Mouse (Mus musculus): ENCODE results near the gene P2rx3.

P2rx3 gene

GRCm38 (mm10) chr2:85043623-85044022, 6.4 kb upstream of the P2rx3 start:
- DNase-seq (ENCODE audit: low spot score in 2 of 2): no peak

DNA sequence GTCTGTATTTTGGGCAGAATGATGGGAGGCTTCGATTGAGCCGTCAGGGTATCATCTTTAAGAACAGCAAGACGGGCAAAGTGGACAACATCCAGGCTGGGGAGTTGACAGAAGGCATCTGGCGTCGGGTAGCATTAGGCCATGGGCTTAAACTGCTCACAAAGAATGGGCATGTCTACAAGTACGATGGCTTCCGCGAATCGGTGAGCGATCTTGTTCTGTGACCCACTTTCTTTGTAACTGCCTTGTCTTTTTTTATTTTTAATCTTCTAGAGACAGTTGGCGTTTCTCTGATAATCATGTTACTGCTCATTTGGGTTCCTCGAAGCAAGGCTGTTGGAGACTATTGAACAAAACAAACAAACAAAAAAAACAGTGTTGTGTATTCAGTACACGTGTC, 1.1 kb upstream of the P2rx3 start:
- no peak for DNase-seq (ENCODE audit: low spot score in 2 of 2)

DNA sequence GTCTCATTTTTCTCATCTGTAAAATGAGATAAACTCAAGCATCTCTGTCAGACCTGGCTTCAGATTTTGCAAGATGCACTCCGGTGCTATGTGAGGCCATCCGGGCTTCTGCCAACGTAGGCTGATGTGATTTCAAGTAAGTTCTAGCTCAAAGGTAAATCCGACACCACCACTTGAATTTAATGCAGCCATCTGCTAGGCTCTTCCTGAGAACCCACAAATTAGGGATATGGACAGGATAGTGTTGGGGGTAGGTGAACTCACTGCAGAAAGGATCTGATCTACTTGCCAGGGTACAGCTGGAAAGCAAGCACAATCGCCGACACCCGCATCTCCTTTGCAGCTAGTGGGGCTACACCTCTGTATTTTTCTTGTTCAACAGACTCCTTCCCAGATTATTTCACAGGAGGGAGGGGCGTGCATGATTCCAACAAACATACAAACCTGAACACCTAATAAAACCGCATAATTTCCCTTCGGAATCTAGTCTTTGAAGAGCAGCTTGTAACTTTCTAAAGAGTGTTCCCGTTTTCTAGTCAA, 685 bp downstream of the P2rx3 start:
- no peak for DNase-seq (ENCODE audit: low spot score in 2 of 2)

- no peak for DNase-seq (ENCODE audit: low spot score in 2 of 2)
These were observed 3.1 kb downstream of the P2rx3 start for GRCm38 (mm10) chr2:85034169-85034568.

DNA sequence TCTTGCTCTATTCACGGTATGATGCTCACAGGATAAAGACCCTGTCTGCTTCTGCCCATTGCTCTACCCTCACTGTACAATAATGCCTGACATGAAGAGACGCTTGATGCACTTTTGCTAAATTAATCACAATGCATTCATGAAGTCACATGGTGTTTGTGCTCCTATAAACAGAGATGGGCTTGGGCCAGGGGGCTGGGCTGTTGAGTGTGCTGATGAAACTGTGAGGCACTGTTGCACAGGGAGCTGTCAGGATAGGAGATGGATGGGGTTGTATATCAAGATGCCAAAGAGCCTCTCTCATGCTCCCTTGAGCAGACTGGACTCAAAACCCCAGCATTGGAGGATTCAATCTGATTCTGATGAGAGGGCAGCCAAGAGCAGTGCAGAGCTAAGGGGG, 4.1 kb downstream of the P2rx3 start:
- DNase-seq (ENCODE audit: low spot score in 2 of 2): no peak

- DNase-seq (ENCODE audit: low spot score in 2 of 2): no peak
These were observed 6.3 kb downstream of the P2rx3 start for GRCm38 (mm10) chr2:85030989-85031388.

DNA sequence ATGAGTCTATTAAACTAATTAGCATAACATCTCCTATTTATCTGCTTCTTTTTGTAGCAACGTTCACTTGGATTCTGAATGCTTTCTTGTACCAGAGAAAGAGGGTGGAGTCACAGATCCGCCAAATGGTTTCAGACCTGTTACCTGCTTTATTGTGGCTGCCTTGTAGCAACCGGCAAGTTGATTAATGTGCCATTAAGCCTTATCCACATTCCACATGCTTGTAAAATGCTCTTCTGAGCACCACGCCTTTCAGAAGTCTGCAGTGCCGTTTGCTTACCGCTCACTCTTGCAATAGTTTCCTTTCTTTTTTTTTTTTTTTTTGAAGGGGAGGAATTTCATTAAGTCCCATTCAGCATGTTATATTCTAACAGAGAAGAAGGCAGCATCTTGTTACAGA, 7.4 kb downstream of the P2rx3 start:
- no peak for DNase-seq (ENCODE audit: low spot score in 2 of 2)

DNA sequence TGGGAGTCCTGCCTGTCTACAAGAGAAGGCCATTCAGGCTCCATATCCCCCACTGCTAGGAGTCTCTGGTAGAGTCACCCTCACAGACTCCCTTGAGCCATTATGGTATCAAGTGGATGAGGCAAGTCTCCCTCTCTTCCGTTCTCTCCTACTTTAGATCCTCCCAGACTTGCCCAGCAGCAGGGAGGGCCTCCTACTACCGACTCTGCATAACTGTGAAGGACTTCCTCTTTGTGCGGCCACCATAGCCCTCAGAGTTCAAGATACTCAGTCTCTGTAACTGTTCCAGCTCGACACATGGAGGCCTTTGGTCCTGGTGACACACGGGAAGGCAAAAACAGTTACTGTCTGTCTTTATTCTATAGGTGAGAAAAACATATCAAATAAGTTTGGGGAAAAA, 10.0 kb downstream of the P2rx3 start:
- no peak for DNase-seq (ENCODE audit: low spot score in 2 of 2)

DNA sequence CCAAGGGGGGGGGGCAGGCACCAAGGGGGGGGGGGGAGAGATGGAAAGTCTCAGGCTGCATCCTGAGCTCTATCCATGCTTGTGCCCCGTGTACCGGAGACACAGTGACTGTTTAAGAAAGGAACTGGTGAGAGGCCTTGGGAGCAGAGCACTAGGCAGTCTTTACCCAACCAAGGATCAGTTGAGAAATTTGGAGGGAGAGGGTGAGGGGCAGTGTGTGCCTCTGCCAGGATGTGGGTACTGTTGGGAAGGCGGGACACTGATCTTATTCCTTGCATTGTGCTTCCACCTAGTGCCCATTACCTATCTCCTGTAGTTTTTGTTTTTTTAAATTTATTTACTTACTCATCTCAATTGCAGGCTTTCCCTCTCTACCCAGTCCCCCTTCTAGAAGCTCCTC, 11.1 kb downstream of the P2rx3 start:
- DNase-seq (ENCODE audit: low spot score in 2 of 2): no peak

- no peak for DNase-seq (ENCODE audit: low spot score in 2 of 2)
These were observed 15.2 kb downstream of the P2rx3 start for GRCm38 (mm10) chr2:85022043-85022442.

DNA sequence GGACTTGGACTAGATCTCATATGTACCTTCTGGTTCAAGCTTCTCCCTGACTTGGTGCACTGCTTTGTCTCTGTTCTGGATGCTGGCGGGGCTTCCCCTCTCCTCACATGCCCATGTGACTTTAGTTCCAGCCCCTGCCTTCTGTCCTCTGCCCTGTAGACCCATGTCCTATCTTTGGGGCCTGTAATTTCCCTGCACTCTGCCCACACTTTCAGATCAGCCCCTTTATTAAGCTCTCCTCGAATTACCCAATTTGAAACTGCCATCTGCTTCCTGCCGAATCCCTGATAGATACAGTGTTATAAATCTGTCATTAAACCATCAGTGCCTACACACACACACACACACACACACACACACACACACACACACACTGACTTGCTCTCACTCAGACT, 22.7 kb downstream of the P2rx3 start:
- no peak for DNase-seq (ENCODE audit: low spot score in 2 of 2)

GRCm38 (mm10) chr2:85013826-85014587, 23.3 kb downstream of the P2rx3 start:
- no peak for DNase-seq (ENCODE audit: low spot score in 2 of 2)

DNA sequence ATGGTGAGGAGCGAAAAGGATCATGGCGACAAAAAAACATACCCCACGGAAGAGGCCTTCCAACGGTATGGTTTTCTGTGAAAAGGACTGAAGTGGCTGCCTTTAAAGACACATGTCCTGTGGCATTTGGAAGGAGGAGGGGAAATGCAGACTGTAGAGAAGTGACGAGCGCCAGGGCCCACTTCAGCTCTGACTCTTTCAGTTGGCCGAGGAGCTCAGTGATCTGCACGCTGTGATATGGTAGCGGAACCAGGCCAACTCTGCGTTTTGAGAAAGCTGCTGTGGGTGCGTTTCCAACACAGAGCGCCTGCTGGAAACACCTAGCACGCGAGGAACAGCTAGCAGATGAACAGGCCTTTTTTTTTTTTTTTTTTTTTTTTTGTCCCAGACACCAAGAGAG, 24.6 kb downstream of the P2rx3 start:
- no peak for DNase-seq (ENCODE audit: low spot score in 2 of 2)

GRCm38 (mm10) chr2:85011906-85012604, 25.2 kb downstream of the P2rx3 start:
- DNase-seq (ENCODE audit: low spot score in 2 of 2): no peak

DNA sequence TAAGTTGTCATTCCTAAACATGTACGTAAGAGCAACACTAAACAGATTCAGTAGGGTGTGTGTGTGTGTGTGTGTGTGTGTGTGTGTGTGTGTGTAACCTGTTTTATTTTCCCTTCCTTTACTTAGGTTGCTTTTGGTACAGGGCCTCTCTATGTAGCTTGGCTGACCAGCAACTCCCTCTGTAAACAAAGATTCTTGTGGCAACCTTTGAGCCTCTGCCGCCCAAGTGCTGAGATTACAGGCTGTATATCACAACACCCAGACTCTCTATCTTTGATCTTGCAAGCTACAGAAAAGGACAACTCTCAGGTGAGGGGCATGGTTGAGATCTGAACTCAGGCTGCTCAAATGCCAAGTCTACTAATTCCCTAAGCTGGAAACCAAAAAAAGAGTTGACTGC, 28.1 kb downstream of the P2rx3 start:
- no peak for DNase-seq (ENCODE audit: low spot score in 2 of 2)

DNA sequence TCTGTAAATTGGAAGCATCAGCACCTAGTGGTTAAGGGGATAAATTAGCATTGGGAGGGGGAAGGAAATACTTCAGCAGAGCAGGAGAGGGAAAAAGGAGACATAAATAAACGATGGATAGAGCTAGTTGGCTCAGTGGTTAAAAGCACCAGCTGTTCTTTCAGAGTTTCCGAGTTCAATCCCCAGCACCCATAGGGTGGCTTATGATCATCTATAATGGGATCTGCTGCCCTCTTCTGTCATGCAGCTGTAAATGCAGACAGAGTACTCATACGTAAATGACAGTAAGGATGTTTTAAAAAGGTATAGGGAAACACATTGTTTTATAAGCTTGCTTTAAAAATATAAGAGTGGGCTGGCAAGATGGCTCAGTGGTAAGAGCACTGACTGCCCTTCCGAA, 29.5 kb downstream of the P2rx3 start:
- no peak for DNase-seq (ENCODE audit: low spot score in 2 of 2)

DNA sequence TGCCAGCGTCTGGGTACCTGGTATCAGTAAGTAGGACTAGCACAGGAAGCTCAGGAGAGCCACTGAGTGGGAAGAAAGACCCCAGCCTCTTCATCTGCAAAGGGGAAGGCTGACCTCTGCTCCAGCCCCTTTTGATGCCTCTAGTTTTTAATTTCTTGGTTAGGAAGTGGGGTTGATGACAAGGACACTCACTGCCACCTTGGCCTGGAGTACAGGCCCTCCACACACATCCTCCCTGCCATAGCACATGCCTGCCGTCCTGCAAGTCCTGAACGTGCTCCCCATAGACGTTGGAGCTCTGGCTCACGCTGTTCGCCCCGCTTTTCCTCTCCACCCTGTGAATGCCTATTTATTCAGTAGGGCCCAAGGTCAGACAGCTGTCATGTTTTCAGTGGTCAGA, 30.7 kb downstream of the P2rx3 start:
- DNase-seq (ENCODE audit: low spot score in 2 of 2): no peak

GRCm38 (mm10) chr2:85004341-85004740, 32.9 kb downstream of the P2rx3 start:
- no peak for DNase-seq (ENCODE audit: low spot score in 2 of 2)

DNA sequence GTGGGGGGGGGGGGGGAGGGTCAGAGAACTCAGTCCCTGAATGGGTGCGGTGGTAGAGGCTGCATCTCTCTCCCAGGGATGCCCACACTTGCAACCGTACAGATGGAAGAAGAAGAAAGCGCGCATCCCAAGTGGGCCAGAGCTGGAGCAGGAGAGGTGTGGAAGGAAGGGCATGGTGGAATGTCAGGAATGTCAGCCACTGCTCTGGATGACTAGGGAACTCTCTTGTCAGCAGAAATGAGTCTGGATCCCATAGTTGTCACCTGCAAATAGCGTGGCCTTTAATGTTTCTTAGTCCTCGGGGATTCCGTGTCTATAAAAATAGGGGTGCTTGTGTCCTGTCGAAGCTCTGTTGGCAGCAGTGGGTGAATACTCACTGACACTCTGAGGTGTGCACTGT, 34.7 kb downstream of the P2rx3 start:
- no peak for DNase-seq (ENCODE audit: low spot score in 2 of 2)

DNA sequence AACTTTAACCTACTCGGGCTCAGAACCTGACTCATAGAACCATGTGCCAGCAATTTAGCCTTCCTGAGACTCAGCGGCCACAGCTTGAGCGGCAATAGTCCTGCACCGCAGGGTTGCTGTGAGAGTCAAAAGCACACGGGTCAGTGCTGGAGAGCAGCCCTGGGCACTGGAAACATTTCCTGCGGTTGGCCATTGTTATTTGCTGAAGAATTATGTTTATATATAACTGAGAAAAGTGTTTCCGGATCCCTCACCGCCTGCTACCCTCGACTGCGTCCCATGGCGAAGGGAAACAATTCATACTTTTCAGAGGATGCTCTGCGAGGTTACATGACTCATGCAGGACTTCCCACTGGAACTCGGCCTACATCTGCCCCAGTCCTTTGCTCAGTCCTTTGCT, 35.8 kb downstream of the P2rx3 start:
- DNase-seq (ENCODE audit: low spot score in 2 of 2): no peak

DNA sequence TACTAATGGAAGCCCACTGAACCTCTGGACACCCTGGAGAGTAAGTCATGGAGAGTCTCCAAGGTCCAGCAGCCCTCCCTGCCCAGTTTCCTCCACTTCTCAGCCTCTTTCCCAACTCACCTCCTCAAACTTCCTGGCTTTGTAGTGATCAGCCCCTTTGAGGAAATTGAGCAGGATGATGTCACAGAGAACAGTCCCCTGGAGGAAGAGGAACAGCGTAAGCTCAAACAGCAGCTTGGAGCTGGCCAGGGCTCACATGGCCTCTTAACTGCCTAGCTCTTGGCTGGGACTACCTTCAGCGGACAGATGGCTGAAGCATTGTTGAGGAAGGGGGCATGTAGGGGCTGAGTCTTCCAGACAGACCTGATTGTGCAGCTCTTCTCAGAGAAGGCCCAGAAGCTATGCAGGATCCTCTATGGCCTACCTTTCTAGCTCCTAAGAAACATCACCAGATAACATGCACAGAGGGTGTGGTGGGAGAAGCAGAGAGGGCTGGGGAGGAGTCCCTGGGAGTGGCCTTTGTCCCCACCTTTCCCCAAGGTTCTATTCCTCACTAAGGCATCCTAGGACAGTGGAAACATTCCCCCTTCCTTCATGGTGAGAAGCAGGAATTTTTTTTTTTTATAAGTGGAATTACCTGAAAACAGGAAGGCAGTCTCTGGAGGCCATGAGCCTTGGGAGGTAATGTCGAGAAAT, 37.6 kb downstream of the P2rx3 start:
- no peak for DNase-seq (ENCODE audit: low spot score in 2 of 2)

DNA sequence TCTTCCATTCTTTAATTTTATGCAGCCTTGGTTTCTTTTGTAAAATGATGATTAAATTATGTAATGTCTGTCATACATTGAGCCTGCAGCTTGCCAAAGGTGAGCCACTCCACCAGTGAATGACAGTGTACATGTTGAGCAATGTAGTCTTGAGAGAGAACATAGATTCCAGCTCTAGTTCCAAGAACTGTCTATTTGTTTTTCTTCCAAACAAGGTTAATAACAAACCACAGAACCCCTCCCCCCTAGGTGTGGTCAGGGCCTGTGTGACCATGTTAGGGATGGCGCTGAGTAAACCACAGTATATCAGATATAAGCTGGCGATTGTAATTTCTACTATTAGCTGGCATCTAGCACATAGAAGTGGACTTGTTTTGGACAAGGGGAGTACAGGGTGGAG, 40.9 kb downstream of the P2rx3 start:
- DNase-seq (ENCODE audit: low spot score in 2 of 2): no peak

- no peak for DNase-seq (ENCODE audit: low spot score in 2 of 2)
These were observed 49.3 kb downstream of the P2rx3 start, which contains the start of gene Prg3 for GRCm38 (mm10) chr2:84987930-84988329. Prg3 (plus strand) TSS chr2:84988215.

Measured in urinary bladder, adult 18-20 months (tissue).